Mouse (Mus musculus) megakaryocyte progenitor cell, adult 5-6 weeks (primary cell): ENCODE results near the gene Gm28845. TPM values are rescaled to one million over a fixed set of nuclear protein-coding genes. Genes with fewer than 3 reads are reported as not detected.
A peak's percentile ranks its signal among the peaks of the same experiment; 100 is the strongest.

Experiments used
- ATAC-seq: replicated peaks from 2 replicates; pipeline ENCODE4 v1.8.0; 2016; ENCODE audit warnings: mild to moderate bottlenecking, moderate TSS enrichment, inconsistent platforms; ENCODE audit not compliant: poor library complexity
- total RNA-seq, 2 experiments: library from RNA; stranded (forward) in 1 of 2; stranded (reverse) in 1 of 2; fragments of 157-497, 149-512 nt in 1 of 2; fragments of 200-1000 nt in 1 of 2; gene quantifications; 2 replicates each; pipeline versions ENCODE4 v1.2.3 to v1.2.4; 2015 to 2017

The Gm28845 gene
- not detected in 2 replicates for total RNA-seq (2015)
- not detected in 2 replicates for total RNA-seq (2017)

DNA sequence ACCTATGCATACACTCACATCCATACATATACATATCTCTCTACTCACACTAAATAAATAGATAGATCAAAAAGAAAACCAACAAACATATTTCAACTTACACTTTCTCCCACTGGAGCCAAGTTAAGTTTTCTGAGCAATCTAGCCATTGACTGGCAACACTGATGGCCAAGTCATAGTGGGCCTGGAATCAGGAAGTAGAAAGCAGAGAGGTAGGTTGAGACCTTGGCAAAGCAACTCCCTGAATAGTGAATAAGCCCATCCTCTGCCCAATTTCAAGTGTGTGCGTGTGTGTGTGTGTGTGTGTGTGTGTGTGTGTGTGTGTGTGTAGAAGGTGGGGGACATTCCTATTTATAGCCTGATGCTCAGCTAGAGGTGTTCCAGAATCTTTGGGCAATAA, at the start of gene Gm28845:
Gene Gm28845, minus strand, starts transcription at position 121 of the 400 bp plus-strand sequence.
- ATAC-seq = 0 out of 2 replicates have a peak, but pooled peaks have one; percentile 44

DNA sequence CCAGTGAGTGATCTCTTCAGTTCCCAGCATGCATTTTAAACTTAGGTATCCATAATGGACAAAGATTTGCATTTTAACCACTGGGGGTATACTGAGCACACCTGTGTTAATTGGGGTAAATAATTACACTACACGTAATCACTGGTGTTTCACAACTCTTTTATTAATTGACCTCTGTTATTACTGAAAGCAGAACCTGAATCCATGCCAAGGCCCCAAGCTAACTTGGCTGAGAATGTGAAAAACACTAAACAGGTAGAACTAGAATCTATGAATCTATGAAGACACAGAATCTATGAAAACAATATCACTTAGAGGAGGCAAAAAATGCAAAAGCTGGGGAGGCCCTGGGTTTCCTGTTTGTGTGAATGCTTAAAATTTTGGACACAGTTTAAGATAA, 48.1 kb upstream of the Gm28845 start:
- no peak for ATAC-seq

DNA sequence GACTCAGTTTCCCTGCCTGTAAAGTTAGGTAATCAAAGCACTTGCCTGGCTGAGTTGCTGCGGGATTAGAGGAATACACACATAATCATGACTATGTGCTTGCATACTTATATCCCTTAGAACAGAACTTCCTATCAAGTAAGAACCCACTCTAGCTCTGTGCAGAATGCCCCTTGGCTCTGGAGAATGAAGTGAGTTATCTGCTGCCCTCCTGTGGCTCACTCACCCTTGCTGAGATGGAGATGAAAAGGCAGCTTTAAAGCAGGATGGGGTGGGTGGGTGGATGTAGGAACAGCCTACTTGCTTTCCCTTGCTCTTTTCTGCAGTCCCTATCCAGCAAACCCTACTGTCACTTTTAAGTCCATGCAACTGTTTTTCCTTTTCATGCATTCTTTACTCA, 42.9 kb upstream of the Gm28845 start:
- peak; percentile 26; the same call in 1 of the 2 replicates for ATAC-seq

GRCm38 (mm10) chr1:65156111-65156510, 36.8 kb upstream of the Gm28845 start:
- no peak for ATAC-seq

- no peak for ATAC-seq
These were observed 35.5 kb upstream of the Gm28845 start for GRCm38 (mm10) chr1:65154814-65155213.

DNA sequence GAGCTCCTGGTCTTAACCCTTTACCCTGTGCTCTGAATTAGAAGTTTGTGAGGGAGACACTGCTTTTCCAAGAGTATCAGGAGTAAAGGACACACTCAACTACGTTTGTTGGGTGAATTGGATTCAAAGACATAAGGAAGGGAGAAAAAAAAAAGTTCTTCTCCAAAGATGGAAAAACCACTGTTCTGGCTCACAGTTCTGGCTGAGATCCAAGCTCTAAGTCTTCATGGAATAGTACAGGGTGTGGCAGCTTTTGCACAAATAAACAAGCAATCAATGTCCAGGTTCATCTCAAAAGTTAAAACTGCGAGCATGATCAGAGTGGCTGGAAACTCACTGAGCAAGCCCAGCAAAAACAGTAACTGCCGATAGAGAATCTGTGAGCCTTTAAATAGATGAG, 28.6 kb upstream of the Gm28845 start:
- no peak for ATAC-seq

- ATAC-seq = no peak
These were observed 28.0 kb upstream of the Gm28845 start for GRCm38 (mm10) chr1:65147326-65147725.

DNA sequence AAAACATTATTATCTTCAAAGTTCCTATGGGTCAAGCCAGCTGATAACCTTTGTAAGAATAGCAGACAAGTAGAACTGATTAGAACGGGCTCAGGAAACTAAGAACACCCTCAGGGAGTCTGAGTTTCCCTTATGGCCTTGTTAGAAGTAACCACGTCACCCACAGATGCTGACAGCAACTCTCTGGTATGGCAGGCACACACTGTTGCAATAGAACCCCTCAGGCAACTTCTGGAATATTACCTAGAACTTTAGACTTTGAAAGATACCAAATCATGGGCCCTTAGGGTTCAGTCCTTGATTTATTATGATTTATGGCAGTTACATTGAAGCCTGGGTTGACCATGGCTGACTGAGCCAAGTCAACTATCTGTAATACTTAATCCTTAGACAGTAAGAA, 27.2 kb upstream of the Gm28845 start:
- ATAC-seq = no peak

DNA sequence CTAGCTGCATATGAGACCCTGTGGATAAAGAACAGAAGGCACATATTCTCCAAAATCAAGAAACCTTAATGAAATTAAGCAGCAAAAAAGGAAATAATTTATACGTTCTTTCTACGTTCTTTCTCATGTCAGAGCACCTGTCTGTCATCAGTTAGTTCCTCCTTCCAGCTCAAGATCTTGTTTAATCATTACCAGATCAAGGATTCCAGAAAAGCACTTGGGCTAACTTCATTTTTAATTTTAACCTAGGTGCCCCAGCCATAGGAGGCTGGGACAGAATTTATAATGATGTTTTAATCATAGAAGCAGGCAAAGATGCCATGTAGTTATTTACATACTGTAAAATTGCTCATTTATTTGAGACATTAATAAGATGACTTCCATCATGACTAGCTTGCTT, 25.4 kb upstream of the Gm28845 start:
- ATAC-seq = no peak

GRCm38 (mm10) chr1:65137560-65137959, 18.2 kb upstream of the Gm28845 start:
- no peak for ATAC-seq

DNA sequence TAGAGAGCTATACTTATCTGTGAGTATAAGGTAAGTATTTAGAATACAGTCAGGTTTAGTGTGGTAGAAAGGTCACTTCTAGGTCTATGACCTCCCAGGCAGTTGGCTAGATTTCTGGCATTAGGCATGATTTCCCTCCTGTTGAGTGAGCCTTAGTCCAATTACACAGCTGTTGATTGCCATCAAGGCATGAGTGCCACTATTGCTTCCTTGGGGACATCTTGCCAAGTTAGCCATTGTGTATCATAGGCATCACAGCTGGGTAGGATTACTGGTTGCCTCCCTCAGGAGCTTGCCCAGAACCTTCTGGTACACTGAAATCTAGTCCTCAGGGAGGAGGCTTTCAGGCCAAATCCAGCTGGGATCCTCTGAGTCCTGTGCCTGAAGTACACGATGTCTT, 13.5 kb upstream of the Gm28845 start:
- ATAC-seq = no peak

GRCm38 (mm10) chr1:65131671-65132070, 12.3 kb upstream of the Gm28845 start:
- ATAC-seq = no peak

DNA sequence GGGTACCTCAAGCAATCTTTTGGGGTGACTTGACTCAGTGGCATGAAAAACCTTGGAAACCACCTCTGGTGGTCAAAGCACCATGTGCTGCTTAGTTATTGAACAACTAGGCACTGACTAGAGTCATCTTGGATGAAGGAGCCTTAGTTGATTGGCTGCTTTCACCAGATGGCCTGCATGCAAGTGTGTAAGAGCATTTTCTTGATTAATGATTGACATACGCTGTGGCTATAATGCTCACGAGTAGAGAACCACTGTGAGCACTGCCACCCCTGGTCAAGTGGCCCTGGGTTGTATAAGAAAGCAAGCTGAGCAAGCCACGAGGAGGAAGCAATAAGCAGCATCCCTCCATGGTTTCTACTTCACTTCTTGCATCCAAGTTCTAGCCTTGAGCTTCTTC, 10.9 kb upstream of the Gm28845 start:
- no peak for ATAC-seq

DNA sequence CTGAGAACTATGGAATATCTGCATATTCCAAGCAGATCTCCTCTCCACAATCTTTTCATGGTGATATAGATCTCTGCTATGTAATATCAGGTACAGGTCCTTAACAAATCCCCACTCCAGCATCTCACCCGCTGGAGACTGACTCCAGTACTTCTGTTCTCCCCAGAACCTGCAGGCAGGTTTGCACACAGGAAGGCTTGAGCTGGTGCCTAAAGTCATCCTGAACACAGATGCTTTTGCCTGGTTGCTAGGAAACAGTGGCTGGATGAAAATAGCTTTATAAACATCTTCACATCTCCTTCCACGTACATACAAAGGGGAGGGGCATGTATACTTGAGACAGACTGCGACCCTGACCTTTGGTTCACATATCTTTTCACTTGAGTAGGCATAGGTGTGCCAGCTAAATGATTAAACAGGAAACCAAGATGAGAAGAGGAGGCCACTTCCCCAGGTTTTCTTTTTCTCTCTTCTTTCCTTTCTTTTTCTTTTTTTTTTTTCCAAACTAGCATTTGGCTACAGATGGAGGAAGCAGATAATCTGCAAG, 10.3 kb upstream of the Gm28845 start:
- ATAC-seq = no peak

DNA sequence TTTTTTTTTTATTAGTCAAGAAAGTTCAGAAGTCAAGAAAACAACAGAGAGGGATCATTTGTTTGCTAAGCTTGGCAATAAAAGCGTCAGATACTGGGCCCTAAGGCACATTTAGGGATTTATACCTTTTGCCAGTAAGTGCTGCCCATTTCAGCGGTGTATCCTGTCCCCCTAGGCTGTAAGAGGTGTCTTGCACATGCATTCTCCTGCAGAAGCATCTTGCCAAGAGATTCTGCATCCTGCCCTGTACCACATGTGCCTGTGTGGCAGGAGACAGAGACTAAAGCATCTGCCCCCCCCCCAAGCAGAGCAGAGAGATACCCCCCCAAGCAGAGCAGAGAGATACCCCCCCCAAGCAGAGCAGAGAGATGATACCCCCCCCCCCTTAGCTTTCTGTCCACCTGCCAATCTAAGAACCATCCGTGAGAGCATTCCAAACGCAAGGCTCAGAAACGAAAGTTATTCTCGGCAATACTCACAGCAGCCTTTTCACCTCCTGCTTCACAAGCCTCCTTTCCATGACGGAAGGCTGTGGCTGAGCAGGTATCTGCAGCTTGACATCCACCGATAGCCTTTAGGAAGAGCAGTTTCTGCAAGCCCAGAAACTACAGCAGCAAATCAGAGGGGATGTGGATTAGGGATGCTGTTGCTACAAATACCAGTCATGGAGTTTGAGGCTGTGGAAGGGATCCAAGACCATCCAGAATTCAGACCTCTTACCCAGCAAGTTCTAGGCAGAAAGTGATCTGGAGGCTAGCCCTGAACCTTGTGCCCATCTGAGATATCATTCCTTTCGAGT, 3.4 kb upstream of the Gm28845 start, which contains the start of gene D630023F18Rik:
Gene D630023F18Rik, minus strand, starts transcription at position 641 of the 799 bp plus-strand sequence.
- ATAC-seq = no peak

- ATAC-seq = no peak
These were observed 1.0 kb downstream of the Gm28845 start for GRCm38 (mm10) chr1:65118150-65118913.

DNA sequence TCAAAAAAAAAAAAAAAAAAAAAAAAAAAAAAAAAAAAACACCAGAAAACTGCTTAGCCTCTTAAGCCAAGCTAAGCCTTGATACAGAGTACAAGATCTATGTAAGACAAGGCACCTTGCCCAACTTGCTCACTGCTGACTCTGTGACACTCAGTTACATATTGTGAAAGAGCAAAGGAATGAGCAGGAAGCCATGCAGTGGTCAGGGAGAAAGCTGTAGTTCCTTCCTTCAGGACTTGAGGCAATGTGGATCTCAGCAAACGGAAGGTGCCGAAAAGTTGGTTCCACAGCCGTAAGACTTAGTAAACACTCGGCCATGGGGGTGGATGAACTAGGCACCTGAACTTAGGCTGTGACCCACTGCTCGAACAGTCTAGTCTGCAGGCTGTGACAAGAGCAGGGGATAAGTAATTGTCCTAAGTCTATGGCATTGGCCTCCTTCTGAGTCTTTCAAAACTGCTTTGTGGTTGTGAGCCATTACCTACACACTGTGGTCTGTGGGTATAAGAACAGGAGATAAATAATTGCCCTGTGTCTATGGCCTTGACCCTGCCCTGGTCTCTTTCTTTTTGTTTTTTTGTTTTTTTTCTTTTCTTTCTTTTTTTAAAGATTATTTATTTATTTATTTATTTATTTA, 5.7 kb downstream of the Gm28845 start:
- ATAC-seq = peak; percentile 84

- ATAC-seq = peak; percentile 53
These were observed 6.6 kb downstream of the Gm28845 start for GRCm38 (mm10) chr1:65112807-65113196.

- ATAC-seq = peak; percentile 41
These were observed 7.1 kb downstream of the Gm28845 start for GRCm38 (mm10) chr1:65112031-65112806.

GRCm38 (mm10) chr1:65109756-65110435, 9.5 kb downstream of the Gm28845 start:
- no peak for ATAC-seq
